Mouse (Mus musculus): ENCODE results near the gene Prrt1. TPM values are rescaled to one million over a fixed set of nuclear protein-coding genes. Genes with fewer than 3 reads are reported as not detected.
A peak's percentile ranks its signal among the peaks of the same experiment; 100 is the strongest.

The Prrt1 gene
- polyA plus RNA-seq, 1 experiment from 2014 or later: 0.64 TPM

GRCm38 (mm10) chr17:34659181-34659896 lies 30.0 kb downstream of the Prrt1 start:
- Histone ChIP-seq H3K9ac (ENCODE audit: low read depth, low read length) (no peak overlapping the region), H3K9me3 (ENCODE audit: control insufficient read depth, low read length) (no peaks in the 10 kb centered on the region), H3K4me3 (ENCODE audit: low read depth, low read length) (no peak overlapping the region), H3K36me3 (ENCODE audit: control insufficient read depth, insufficient read depth, low read length) (0 out of 2 replicates have a peak, but pooled peaks cover 3% of the 10 kb centered on the region), H3K27me3 (replicated peaks; ENCODE audit: control insufficient read depth, insufficient read depth, low read length) (peaks cover 24% of the 10 kb centered on the region; the same call in 1 of the 2 replicates), H3K27ac (replicated peaks; ENCODE audit: low read depth, low read length) (no peak overlapping the region), H3K4me1 (ENCODE audit: control insufficient read depth, insufficient read depth, low read length) (peaks cover 17% of the 10 kb centered on the region), H3K4me2 (ENCODE audit: low read depth, low read length) (no peak overlapping the region)
- no peak for DNase-seq (ENCODE audit: low spot score)
- no peak for ATAC-seq (ENCODE audit: low read depth)
- 63% methylated on average over 12 of the region's 12 CpGs for WGBS

DNA sequence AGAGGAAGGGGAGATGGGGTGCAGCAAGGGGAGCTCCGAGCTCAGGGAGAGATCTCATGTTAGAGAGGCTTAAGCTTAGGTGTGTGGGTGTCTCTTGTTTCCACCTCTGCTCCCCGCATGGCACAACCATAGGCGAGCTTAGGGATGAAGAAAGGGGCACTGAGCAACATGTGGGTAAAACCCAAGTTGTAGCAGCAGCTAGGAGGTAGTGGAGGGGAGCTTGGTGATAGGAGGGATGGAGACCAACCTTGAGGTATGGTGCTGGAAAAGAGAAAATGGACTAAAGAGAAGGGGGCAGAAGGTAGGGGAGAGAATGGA lies 30.5 kb downstream of the Prrt1 start:
- no peaks in the 10 kb centered on the region for H3K36me3 ChIP-seq (ENCODE audit: control insufficient read depth, insufficient read depth, low read length)
- ATAC-seq (ENCODE audit: low read depth) (no peak), DNase-seq (ENCODE audit: low spot score) (no peak)
- no peak overlapping the region for H3K27ac ChIP-seq (replicated peaks; ENCODE audit: low read depth, low read length)
- H3K4me2 ChIP-seq (ENCODE audit: low read depth, low read length): no peak overlapping the region
- WGBS: 59% methylated on average over 3 of the region's 3 CpGs
- H3K9ac ChIP-seq (ENCODE audit: low read depth, low read length): no peak overlapping the region
- peaks cover 24% of the 10 kb centered on the region; the same call in 1 of the 2 replicates for H3K27me3 ChIP-seq (replicated peaks; ENCODE audit: control insufficient read depth, insufficient read depth, low read length)
- H3K4me1 ChIP-seq (ENCODE audit: control insufficient read depth, insufficient read depth, low read length): peaks cover 17% of the 10 kb centered on the region
- no peaks in the 10 kb centered on the region for H3K9me3 ChIP-seq (ENCODE audit: control insufficient read depth, low read length)
- no peak overlapping the region for H3K4me3 ChIP-seq (ENCODE audit: low read depth, low read length)

DNA sequence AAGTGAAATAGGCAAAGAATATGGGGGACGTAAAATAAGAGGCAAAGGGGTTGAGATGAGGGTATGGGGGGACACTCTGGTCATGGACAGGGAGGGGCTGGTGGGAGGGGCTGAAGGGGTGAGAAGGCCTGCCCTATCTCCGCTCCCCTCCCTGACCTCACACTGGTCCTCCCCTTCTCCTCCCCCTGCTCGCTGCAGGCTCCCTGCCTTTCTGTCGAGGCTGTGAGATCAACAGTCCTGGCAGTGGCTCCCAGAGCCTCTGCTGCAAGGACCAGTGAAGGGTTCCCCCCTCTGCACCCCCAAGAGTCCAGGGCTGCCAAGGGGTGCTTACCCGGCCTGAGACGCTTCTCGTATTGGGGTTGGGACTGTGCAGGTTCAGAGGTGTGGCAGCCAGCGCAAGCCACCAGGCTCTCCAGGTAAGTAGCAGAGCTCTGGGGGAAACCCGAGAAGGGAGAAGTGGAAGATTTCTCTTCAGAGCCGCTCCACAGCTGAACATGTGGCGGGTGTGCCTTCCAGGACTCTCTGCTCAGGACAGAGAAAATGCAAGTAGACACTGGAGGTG lies 31.0 kb downstream of the Prrt1 start:
- Histone ChIP-seq H3K36me3 (ENCODE audit: control insufficient read depth, insufficient read depth, low read length) (no peaks in the 10 kb centered on the region), H3K4me3 (ENCODE audit: low read depth, low read length) (no peak overlapping the region), H3K27me3 (replicated peaks; ENCODE audit: control insufficient read depth, insufficient read depth, low read length) (peaks cover 24% of the 10 kb centered on the region; the same call in 1 of the 2 replicates), H3K4me2 (ENCODE audit: low read depth, low read length) (peak overlapping the region; percentile 46; the same call in 1 of the 2 replicates), H3K9me3 (ENCODE audit: control insufficient read depth, low read length) (no peaks in the 10 kb centered on the region), H3K4me1 (ENCODE audit: control insufficient read depth, insufficient read depth, low read length) (peaks cover 17% of the 10 kb centered on the region), H3K9ac (ENCODE audit: low read depth, low read length) (0 out of 2 replicates have a peak overlapping the region, but pooled peaks have one; percentile 28), H3K27ac (replicated peaks; ENCODE audit: low read depth, low read length) (no peak overlapping the region)
- ATAC-seq (ENCODE audit: low read depth) (no peak; the same call in 1 of the 2 replicates), DNase-seq (ENCODE audit: low spot score) (no peak)
- 27% methylated on average over 11 of the region's 11 CpGs for WGBS

DNA sequence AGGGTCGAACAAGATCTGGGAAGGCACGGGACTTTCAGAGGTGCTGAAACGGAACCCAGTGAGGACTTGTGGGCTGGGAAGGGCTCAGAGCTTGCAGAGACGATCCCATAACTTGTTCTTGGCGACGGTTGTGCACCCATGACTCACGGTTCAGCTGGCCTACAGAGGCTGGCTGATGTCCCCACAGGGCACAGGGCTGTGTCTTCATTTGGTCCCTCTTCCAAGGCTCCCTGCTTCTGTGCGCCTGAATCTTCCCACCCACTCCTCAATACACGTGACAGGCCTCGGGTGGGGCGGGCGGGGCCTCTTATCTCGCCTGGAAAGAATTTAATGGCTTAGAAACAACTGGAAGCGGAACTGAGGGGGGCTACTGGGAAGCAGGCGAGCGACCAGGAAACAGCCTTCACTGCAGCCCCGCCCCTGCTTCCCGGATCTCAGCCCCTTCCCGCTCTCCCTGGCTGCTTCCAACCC lies 31.8 kb downstream of the Prrt1 start:
- ATAC-seq (ENCODE audit: low read depth) (no peak), DNase-seq (ENCODE audit: low spot score) (no peak)
- H3K27ac ChIP-seq (replicated peaks; ENCODE audit: low read depth, low read length): no peak overlapping the region
- H3K36me3 ChIP-seq (ENCODE audit: control insufficient read depth, insufficient read depth, low read length): no peaks in the 10 kb centered on the region
- H3K4me2 ChIP-seq (ENCODE audit: low read depth, low read length): peak overlapping the region; percentile 46
- peaks cover 13% of the 10 kb centered on the region for H3K4me1 ChIP-seq (ENCODE audit: control insufficient read depth, insufficient read depth, low read length)
- H3K9ac ChIP-seq (ENCODE audit: low read depth, low read length): peak overlapping the region; percentile 28
- 7% methylated on average over 19 of the region's 19 CpGs for WGBS
- peaks cover 24% of the 10 kb centered on the region; the same call in 1 of the 2 replicates for H3K27me3 ChIP-seq (replicated peaks; ENCODE audit: control insufficient read depth, insufficient read depth, low read length)
- H3K4me3 ChIP-seq (ENCODE audit: low read depth, low read length): peak overlapping the region; percentile 11
- H3K9me3 ChIP-seq (ENCODE audit: control insufficient read depth, low read length): no peaks in the 10 kb centered on the region

- H3K4me2 ChIP-seq (ENCODE audit: low read depth, low read length): no peak overlapping the region
- no peak for DNase-seq (ENCODE audit: low spot score)
- no peak for ATAC-seq (ENCODE audit: low read depth)
- no peak overlapping the region for H3K4me3 ChIP-seq (ENCODE audit: low read depth, low read length)
- peaks cover 24% of the 10 kb centered on the region; the same call in 1 of the 2 replicates for H3K27me3 ChIP-seq (replicated peaks; ENCODE audit: control insufficient read depth, insufficient read depth, low read length)
- 76% methylated on average over 1 of the region's 1 CpGs for WGBS
- no peak overlapping the region for H3K9ac ChIP-seq (ENCODE audit: low read depth, low read length)
- H3K27ac ChIP-seq (replicated peaks; ENCODE audit: low read depth, low read length): no peak overlapping the region
- H3K9me3 ChIP-seq (ENCODE audit: control insufficient read depth, low read length): no peaks in the 10 kb centered on the region
- peaks cover 10% of the 10 kb centered on the region; the same call in 1 of the 2 replicates for H3K4me1 ChIP-seq (ENCODE audit: control insufficient read depth, insufficient read depth, low read length)
- H3K36me3 ChIP-seq (ENCODE audit: control insufficient read depth, insufficient read depth, low read length): no peaks in the 10 kb centered on the region
Observed at GRCm38 (mm10) chr17:34662468-34662867, 33.1 kb downstream of the Prrt1 start.

GRCm38 (mm10) chr17:34662978-34663377 lies 33.6 kb downstream of the Prrt1 start:
- no peak for DNase-seq (ENCODE audit: low spot score)
- no peak overlapping the region for H3K4me2 ChIP-seq (ENCODE audit: low read depth, low read length)
- peaks cover 10% of the 10 kb centered on the region; the same call in 1 of the 2 replicates for H3K4me1 ChIP-seq (ENCODE audit: control insufficient read depth, insufficient read depth, low read length)
- no peak for ATAC-seq (ENCODE audit: low read depth)
- 83% methylated on average over 8 of the region's 8 CpGs for WGBS
- H3K4me3 ChIP-seq (ENCODE audit: low read depth, low read length): no peak overlapping the region
- no peaks in the 10 kb centered on the region for H3K9me3 ChIP-seq (ENCODE audit: control insufficient read depth, low read length)
- peaks cover 24% of the 10 kb centered on the region; the same call in 1 of the 2 replicates for H3K27me3 ChIP-seq (replicated peaks; ENCODE audit: control insufficient read depth, insufficient read depth, low read length)
- H3K36me3 ChIP-seq (ENCODE audit: control insufficient read depth, insufficient read depth, low read length): no peaks in the 10 kb centered on the region
- no peak overlapping the region for H3K9ac ChIP-seq (ENCODE audit: low read depth, low read length)
- no peak overlapping the region for H3K27ac ChIP-seq (replicated peaks; ENCODE audit: low read depth, low read length)

DNA sequence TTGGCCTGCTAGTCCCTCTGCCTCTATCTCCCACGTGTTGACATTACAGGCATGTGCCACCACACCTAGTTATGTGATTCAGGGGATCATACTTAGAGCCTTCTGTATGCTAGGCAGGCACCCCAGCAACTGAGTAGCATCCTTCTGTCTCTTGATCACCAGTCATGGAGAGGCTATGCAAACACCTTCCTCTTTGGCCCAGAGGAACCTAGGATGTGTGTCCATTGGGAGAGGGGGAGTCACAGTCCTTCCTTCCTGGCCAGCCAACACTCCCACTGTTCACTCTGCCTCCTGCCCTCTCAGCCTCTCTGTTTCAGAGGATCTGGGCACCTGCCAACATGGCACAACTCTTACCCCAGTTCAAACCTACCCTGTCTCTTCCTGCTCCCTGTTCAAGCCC lies 34.2 kb downstream of the Prrt1 start:
- no peak overlapping the region for H3K27ac ChIP-seq (replicated peaks; ENCODE audit: low read depth, low read length)
- no peak overlapping the region for H3K4me2 ChIP-seq (ENCODE audit: low read depth, low read length)
- no peaks in the 10 kb centered on the region for H3K9me3 ChIP-seq (ENCODE audit: control insufficient read depth, low read length)
- H3K4me1 ChIP-seq (ENCODE audit: control insufficient read depth, insufficient read depth, low read length): peaks cover 10% of the 10 kb centered on the region; the same call in 1 of the 2 replicates
- WGBS: 27% methylated on average over 1 of the region's 1 CpGs
- no peak overlapping the region for H3K4me3 ChIP-seq (ENCODE audit: low read depth, low read length)
- H3K9ac ChIP-seq (ENCODE audit: low read depth, low read length): no peak overlapping the region
- DNase-seq (ENCODE audit: low spot score) (no peak), ATAC-seq (ENCODE audit: low read depth) (no peak)
- H3K27me3 ChIP-seq (replicated peaks; ENCODE audit: control insufficient read depth, insufficient read depth, low read length): peaks cover 24% of the 10 kb centered on the region; the same call in 1 of the 2 replicates
- H3K36me3 ChIP-seq (ENCODE audit: control insufficient read depth, insufficient read depth, low read length): no peaks in the 10 kb centered on the region

DNA sequence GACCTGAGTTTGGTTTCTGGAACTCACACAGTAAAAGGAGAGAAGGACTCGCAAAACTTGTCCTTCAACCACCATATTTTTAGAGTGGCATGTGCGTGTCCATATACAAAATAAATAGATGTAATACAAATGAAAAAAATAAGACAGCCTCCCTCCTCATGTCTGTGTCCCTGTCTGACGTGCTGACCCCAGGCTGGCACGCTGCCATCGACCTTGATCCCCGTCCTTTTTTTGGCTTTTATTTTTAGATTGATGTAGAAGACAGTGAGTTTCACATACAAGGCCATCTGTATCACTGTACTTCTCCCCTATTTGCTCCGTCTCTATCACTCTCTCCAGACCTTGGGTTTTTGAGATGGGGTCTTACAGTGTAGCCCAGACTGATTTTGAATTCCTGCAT lies 35.1 kb downstream of the Prrt1 start:
- no peaks in the 10 kb centered on the region for H3K36me3 ChIP-seq (ENCODE audit: control insufficient read depth, insufficient read depth, low read length)
- no peak overlapping the region for H3K27ac ChIP-seq (replicated peaks; ENCODE audit: low read depth, low read length)
- WGBS: 74% methylated on average over 7 of the region's 7 CpGs
- H3K9me3 ChIP-seq (ENCODE audit: control insufficient read depth, low read length): no peaks in the 10 kb centered on the region
- no peak for DNase-seq (ENCODE audit: low spot score)
- H3K4me2 ChIP-seq (ENCODE audit: low read depth, low read length): no peak overlapping the region
- ATAC-seq (ENCODE audit: low read depth): no peak
- H3K4me1 ChIP-seq (ENCODE audit: control insufficient read depth, insufficient read depth, low read length): peaks cover 10% of the 10 kb centered on the region; the same call in 1 of the 2 replicates
- H3K4me3 ChIP-seq (ENCODE audit: low read depth, low read length): no peak overlapping the region
- H3K27me3 ChIP-seq (replicated peaks; ENCODE audit: control insufficient read depth, insufficient read depth, low read length): peaks cover 23% of the 10 kb centered on the region
- no peak overlapping the region for H3K9ac ChIP-seq (ENCODE audit: low read depth, low read length)

Measured in embryonic facial prominence, embryonic 14.5 days (tissue).